In the genomic region with DNA sequence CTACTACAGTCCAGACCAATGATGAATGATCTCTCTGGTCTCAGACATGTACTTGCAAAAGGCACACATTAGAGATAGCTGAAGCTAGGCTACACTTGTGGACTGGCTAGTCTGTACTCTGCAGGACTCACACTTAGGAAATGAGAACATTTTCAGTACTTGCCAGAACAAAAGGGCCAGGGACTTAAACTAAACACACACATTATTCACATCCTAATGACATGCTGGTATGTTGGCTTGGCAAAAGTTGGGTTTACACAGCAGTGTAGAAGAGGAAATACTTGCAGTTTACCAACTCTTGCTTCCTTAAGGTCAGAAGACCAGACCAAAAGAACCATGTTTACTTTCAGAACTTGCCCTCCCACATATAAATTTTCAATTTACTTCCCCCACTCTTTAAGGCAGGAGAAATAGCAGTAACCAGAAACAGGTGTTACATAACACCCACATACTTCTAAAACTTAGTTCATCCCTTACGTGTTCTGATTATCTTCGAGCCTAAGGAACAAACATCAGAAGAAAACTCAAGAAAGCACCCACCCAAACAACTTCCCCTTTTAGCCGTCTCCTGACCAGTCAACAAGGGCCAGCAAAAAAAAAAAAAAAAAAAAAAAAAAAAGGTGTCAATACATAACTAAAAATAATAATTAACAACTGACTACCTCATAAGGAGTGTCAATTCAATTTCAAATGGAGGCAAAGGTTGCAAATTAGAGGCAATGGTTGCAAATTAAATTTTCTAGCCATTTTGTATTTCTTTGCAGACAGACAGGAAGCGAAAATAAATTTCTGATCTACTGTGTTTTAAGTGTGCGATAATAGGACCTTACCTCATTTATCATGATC, we compare ENCODE assay signal across 10 mouse cellular contexts. TPM values are rescaled to one million over a fixed set of nuclear protein-coding genes. Genes with fewer than 3 reads are reported as not detected.
DNase-seq lines count a peak whose midpoint lies in the region; ATAC-seq and TF ChIP-seq lines count a peak whose summit lies in the region.
"Had no signal": no experiment of that assay in that cellular context is flagged by ENCODE, and none has a peak within 500 bp of the region (broad histone marks: within the 10 kb centered on the region; RNA-seq: fewer than 3 reads in every experiment).

No protein-coding gene starts in this region.

- no peak for TF ChIP-seq CTCF in kidney, adult 2 months (conservative IDR thresholded peaks at IDR 0.05; ENCODE audit: insufficient read depth, insufficient read length, low read depth, low read length)
- TF ChIP-seq CTCF in C2C12 (IDR thresholded peaks at IDR 0.05; ENCODE audit: control insufficient read depth, insufficient read depth, insufficient read length), result no peak
- TF ChIP-seq CTCF in cortical plate, adult 2 months (IDR thresholded peaks at IDR 0.05; ENCODE audit: extremely low read depth, insufficient read depth, low read length), result no peak
- TF ChIP-seq CTCF in lung, postnatal 0 days (IDR thresholded peaks at IDR 0.05), result no peak

- H3K4me1 ChIP-seq in kidney, adult 2 months (ENCODE audit: control insufficient read depth, insufficient read depth, low read length), result peaks cover 4% of the 10 kb centered on the region; the same call in 1 of the 2 replicates
- no peaks in the 10 kb centered on the region for H3K4me1 ChIP-seq in cortical plate, adult 2 months (ENCODE audit: control insufficient read depth, insufficient read depth, low read length)
- H3K4me1 ChIP-seq in lung, postnatal 0 days (ENCODE audit: insufficient read depth, low read depth, low read length), result no peaks in the 10 kb centered on the region
- H3K4me1 ChIP-seq: embryonic facial prominence, embryonic 15.5 days had no signal

- WGBS in kidney, adult 2 months, result 16% methylated on average over 5 of the region's 5 CpGs
- WGBS in lung, postnatal 0 days, result 56% methylated on average over 5 of the region's 5 CpGs

- no peak for TF ChIP-seq POLR2A in kidney, adult 2 months (IDR thresholded peaks at IDR 0.05; ENCODE audit: low read depth, low read length)
- TF ChIP-seq POLR2A in cortical plate, adult 2 months (IDR thresholded peaks at IDR 0.05; ENCODE audit: extremely low read depth, insufficient read depth, low read length), result no peak

- H3K9ac ChIP-seq in lung, postnatal 0 days (replicated peaks; ENCODE audit: low read depth), result no peak overlapping the region
- H3K9ac ChIP-seq: embryonic facial prominence, embryonic 15.5 days had no signal

- H3K4me2 ChIP-seq in lung, postnatal 0 days (replicated peaks; ENCODE audit: low read depth, low read length), result peak overlapping the region; percentile 52

- no peak overlapping the region for H3ac ChIP-seq in C2C12 (ENCODE audit: control insufficient read depth, insufficient read length, low read depth)

- H3K79me2 ChIP-seq in C2C12 (ENCODE audit: control insufficient read depth, insufficient read depth), result peaks cover 11% of the 10 kb centered on the region

- TF ChIP-seq EP300 in lung, postnatal 0 days (IDR thresholded peaks at IDR 0.05), result peak; percentile 49; the same call in 1 of the 2 replicates

- peak; percentile 55 for DNase-seq in kidney, adult 2 months
- DNase-seq in kidney, adult 11 months, result no peak
- peak; percentile 57 for DNase-seq in lung, postnatal 0 days (ENCODE audit: low spot score)
- DNase-seq in left cerebral cortex, postnatal 36 days (ENCODE audit: low spot score in 2 of 2), result no peak
- DNase-seq in right cerebral cortex, postnatal 36 days (ENCODE audit: low spot score in 2 of 2), result no peak

- H3K79me3 ChIP-seq in C2C12 (ENCODE audit: low read depth), result peaks cover 8% of the 10 kb centered on the region

- intact Hi-C loops in left cerebral cortex, postnatal 36 days (cut with DNase I), result loop anchor here (5.0 kb wide), 1 partner anchor 67 kb away; no protein-coding TSS in a partner anchor

- no peaks in the 10 kb centered on the region for H3K27me3 ChIP-seq in kidney, adult 2 months (replicated peaks; ENCODE audit: control insufficient read depth, insufficient read depth, low read length)
- H3K27me3 ChIP-seq in C2C12 (ENCODE audit: control insufficient read depth, insufficient read depth, insufficient read length), result no peaks in the 10 kb centered on the region
- no peaks in the 10 kb centered on the region for H3K27me3 ChIP-seq in lung, postnatal 0 days (replicated peaks; ENCODE audit: insufficient read depth, low read length)
- H3K27me3 ChIP-seq: embryonic facial prominence, embryonic 15.5 days had no signal

- ATAC-seq in lung, postnatal 0 days, result peak; percentile 43
- no peak for ATAC-seq in monocyte, adult 5-6 weeks (replicated peaks; ENCODE audit: insufficient number of reproducible peaks, low FRiP score, low TSS enrichment, poor library complexity, severe bottlenecking)

- H3K9me3 ChIP-seq in lung, postnatal 0 days (ENCODE audit: low read length), result no peaks in the 10 kb centered on the region
- H3K9me3 ChIP-seq: embryonic facial prominence, embryonic 15.5 days; midbrain, embryonic 10.5 days had no signal

- H3K27ac ChIP-seq in kidney, adult 2 months (ENCODE audit: insufficient read depth, low read depth, low read length), result peak overlapping the region; percentile 60; the same call in 1 of the 2 replicates
- H3K27ac ChIP-seq in cortical plate, adult 2 months (ENCODE audit: insufficient read depth, low read length), result no peak overlapping the region
- H3K27ac ChIP-seq in lung, postnatal 0 days (ENCODE audit: low read length), result 0 out of 2 replicates have a peak overlapping the region, but pooled peaks have one; percentile 22
- H3K27ac ChIP-seq: embryonic facial prominence, embryonic 15.5 days; midbrain, embryonic 10.5 days had no signal

- peak overlapping the region; percentile 96 for H3K4me3 ChIP-seq in kidney, adult 2 months (ENCODE audit: insufficient read depth, low read depth, low read length)
- peak overlapping the region; percentile 36 for H3K4me3 ChIP-seq in C2C12 (ENCODE audit: insufficient read depth, poor library complexity, severe bottlenecking)
- peak overlapping the region; percentile 79; the same call in 1 of the 2 replicates for H3K4me3 ChIP-seq in cortical plate, adult 2 months (ENCODE audit: insufficient read depth, low read length)
- peak overlapping the region; percentile 64 for H3K4me3 ChIP-seq in lung, postnatal 0 days (ENCODE audit: low read depth, low read length)

- H3K36me3 ChIP-seq in kidney, adult 2 months (ENCODE audit: control insufficient read depth, insufficient read depth, low read length), result peaks cover 2% of the 10 kb centered on the region; the same call in 1 of the 2 replicates
- H3K36me3 ChIP-seq in C2C12 (ENCODE audit: control insufficient read depth, insufficient read depth), result peaks cover 7% of the 10 kb centered on the region
- no peaks in the 10 kb centered on the region for H3K36me3 ChIP-seq in lung, postnatal 0 days (ENCODE audit: insufficient read depth, low read length)
- H3K36me3 ChIP-seq: embryonic facial prominence, embryonic 15.5 days; midbrain, embryonic 10.5 days had no signal

TF ChIP-seq in C2C12, 6 proteins besides CTCF, POLR2A, EP300 and RAD21:
- TF ChIP-seq MAX (IDR thresholded peaks at IDR 0.05) (no peak), CEBPB (IDR thresholded peaks at IDR 0.05; ENCODE audit: low read depth) (no peak), MYOD1 (IDR thresholded peaks at IDR 0.05; ENCODE audit: control insufficient read depth, insufficient read length, low read depth) (no peak), MYOG (IDR thresholded peaks at IDR 0.05; ENCODE audit: control insufficient read depth, extremely low read depth, insufficient read length) (no peak), FOSL1 (IDR thresholded peaks at IDR 0.05; ENCODE audit: insufficient read depth, low read length, poor library complexity, severe bottlenecking) (no peak), USF1 (IDR thresholded peaks at IDR 0.05; ENCODE audit: low read depth) (no peak)

RNA-seq across cellular contexts. Expression of gene Sat1, which starts 1.7 kb away (rescaled TPM):
- polyA plus RNA-seq in kidney, adult 2 months (2012; rRNA removed), result 86.4 and 120 TPM in 2 replicates
- polyA plus RNA-seq in C2C12 (2012; fragmentation: generic; extraction: Trizol), result 122 TPM
- polyA plus RNA-seq in cortical plate, adult 2 months (2012; rRNA removed), result 97.3 and 98.1 TPM in 2 replicates
- 420 and 480 TPM in 2 replicates for polyA plus RNA-seq in lung, postnatal 0 days (2015; fragmentation: Nextera tagmentation; extraction: Ambion mirVana)
- 10 to 100 TPM; 60.9 to 66.2 TPM for total RNA-seq in left cerebral cortex, postnatal 36 days (2021)
- 2,269 to 2,897 TPM (median 2,355 TPM) in 3 replicates for total RNA-seq in monocyte, adult 5-6 weeks (2017)

RNA-seq across cellular contexts. Expression of gene Acot9, which starts 47.7 kb away (rescaled TPM):
- polyA plus RNA-seq in kidney, adult 2 months (2012; rRNA removed), result 16.4 and 18.5 TPM in 2 replicates
- polyA plus RNA-seq in C2C12 (2012; fragmentation: generic; extraction: Trizol), result 61.1 TPM
- polyA plus RNA-seq in cortical plate, adult 2 months (2012; rRNA removed), result 16.3 and 18.0 TPM in 2 replicates
- 73.3 and 75.0 TPM in 2 replicates for polyA plus RNA-seq in lung, postnatal 0 days (2015; fragmentation: Nextera tagmentation; extraction: Ambion mirVana)
- 10 to 100 TPM; 19.8 to 21.4 TPM for total RNA-seq in left cerebral cortex, postnatal 36 days (2021)
- 93.2 to 185 TPM (median 176 TPM) in 3 replicates for total RNA-seq in monocyte, adult 5-6 weeks (2017)

Comparison
In these comparisons a context has a peak if more than half of its experiments do, and no peak if none do; other contexts are left out.
1. DNase-seq: peak in kidney, adult 2 months (single experiment) and lung, postnatal 0 days (single experiment); none in kidney, adult 11 months (single experiment), left cerebral cortex, postnatal 36 days (0 of 2) and right cerebral cortex, postnatal 36 days (0 of 2).
2. H3K4me3 ChIP-seq: peak in every context shown above with its lines; median percentile 96 in kidney, adult 2 months; 79 in cortical plate, adult 2 months; 64 in lung, postnatal 0 days; 36 in C2C12.